Mouse (Mus musculus): ENCODE measurements around the gene 1700056E22Rik.

- TF ChIP-seq CTCF (IDR thresholded peaks at IDR 0.05; ENCODE audit: borderline replicate concordance, extremely low read depth, insufficient read depth, insufficient read length) (no peak), POLR2A (IDR thresholded peaks at IDR 0.05; ENCODE audit: borderline replicate concordance, extremely low read depth, insufficient read depth, insufficient read length, poor library complexity, severe bottlenecking) (no peak)
Observed at GRCm38 (mm10) chr1:184033390-184034010, 601 bp downstream of the 1700056E22Rik start.
